Mouse (Mus musculus): Measurements from ENCODE around the gene Sdhaf1. TPM values are rescaled to one million over a fixed set of nuclear protein-coding genes. Genes with fewer than 3 reads are reported as not detected.

Sdhaf1 gene
- polyA plus RNA-seq, 1 experiment from 2014 or later = 17.2 TPM

Other genes starting within 250 kb of the Sdhaf1 start
- gene Gm26920, start 233.5 kb downstream of the Sdhaf1 start, polyA plus RNA-seq (2015; fragmentation: Nextera tagmentation; extraction: Ambion mirVana) = 1.6 and 2.1 TPM in 2 replicates
- 12.5 and 13.6 TPM in 2 replicates for gene Zfp566, start 233.4 kb downstream of the Sdhaf1 start, polyA plus RNA-seq (2015; fragmentation: Nextera tagmentation; extraction: Ambion mirVana)
- 112 and 116 TPM in 2 replicates for gene Zfp260, start 229.1 kb downstream of the Sdhaf1 start, polyA plus RNA-seq (2015; fragmentation: Nextera tagmentation; extraction: Ambion mirVana)
- gene Zfp382, start 202.0 kb downstream of the Sdhaf1 start, polyA plus RNA-seq (2015; fragmentation: Nextera tagmentation; extraction: Ambion mirVana) = 11.7 and 12.0 TPM in 2 replicates
- gene Zfp146, start 154.1 kb downstream of the Sdhaf1 start, polyA plus RNA-seq (2015; fragmentation: Nextera tagmentation; extraction: Ambion mirVana) = 12.6 and 15.6 TPM in 2 replicates
- 11.7 and 13.8 TPM in 2 replicates for gene Cox7a1, start 139.8 kb downstream of the Sdhaf1 start, polyA plus RNA-seq (2015; fragmentation: Nextera tagmentation; extraction: Ambion mirVana)
- 105 and 111 TPM in 2 replicates for gene Capns1, start 125.1 kb downstream of the Sdhaf1 start, polyA plus RNA-seq (2015; fragmentation: Nextera tagmentation; extraction: Ambion mirVana)
- gene Polr2i, start 91.9 kb downstream of the Sdhaf1 start, polyA plus RNA-seq (2015; fragmentation: Nextera tagmentation; extraction: Ambion mirVana) = 145 and 146 TPM in 2 replicates
- gene Tbcb, start 91.6 kb downstream of the Sdhaf1 start, polyA plus RNA-seq (2015; fragmentation: Nextera tagmentation; extraction: Ambion mirVana) = 180 and 206 TPM in 2 replicates
- gene Ovol3, start 88.2 kb downstream of the Sdhaf1 start, polyA plus RNA-seq (2015; fragmentation: Nextera tagmentation; extraction: Ambion mirVana) = not detected in 2 replicates
- 0.27 and 0.57 TPM in 2 replicates for gene Thap8, start 43.8 kb downstream of the Sdhaf1 start, polyA plus RNA-seq (2015; fragmentation: Nextera tagmentation; extraction: Ambion mirVana)
- 9.7 and 10.8 TPM in 2 replicates for gene Wdr62, start 43.5 kb downstream of the Sdhaf1 start, polyA plus RNA-seq (2015; fragmentation: Nextera tagmentation; extraction: Ambion mirVana)
- 27.2 and 45.3 TPM in 2 replicates for gene Clip3, start 32.2 kb downstream of the Sdhaf1 start, polyA plus RNA-seq (2015; fragmentation: Nextera tagmentation; extraction: Ambion mirVana)
- gene Alkbh6, start 15.2 kb downstream of the Sdhaf1 start, polyA plus RNA-seq (2015; fragmentation: Nextera tagmentation; extraction: Ambion mirVana) = 106 and 107 TPM in 2 replicates
- 129 and 136 TPM in 2 replicates for gene Syne4, start 9.1 kb downstream of the Sdhaf1 start, polyA plus RNA-seq (2015; fragmentation: Nextera tagmentation; extraction: Ambion mirVana)
- 2.3 and 3.7 TPM in 2 replicates for gene E130208F15Rik, start 2.2 kb downstream of the Sdhaf1 start, polyA plus RNA-seq (2015; fragmentation: Nextera tagmentation; extraction: Ambion mirVana)
- 6.8 and 8.3 TPM in 2 replicates for gene Lrfn3, start 38.9 kb upstream of the Sdhaf1 start, polyA plus RNA-seq (2015; fragmentation: Nextera tagmentation; extraction: Ambion mirVana)
- 29.3 and 31.4 TPM in 2 replicates for gene Tyrobp, start 89.9 kb upstream of the Sdhaf1 start, polyA plus RNA-seq (2015; fragmentation: Nextera tagmentation; extraction: Ambion mirVana)
- 0.63 and 0.84 TPM in 2 replicates for gene Hcst, start 96.0 kb upstream of the Sdhaf1 start, polyA plus RNA-seq (2015; fragmentation: Nextera tagmentation; extraction: Ambion mirVana)
- 1.6 and 2.0 TPM in 2 replicates for gene Nfkbid, start 97.8 kb upstream of the Sdhaf1 start, polyA plus RNA-seq (2015; fragmentation: Nextera tagmentation; extraction: Ambion mirVana)
- 27.9 and 31.5 TPM in 2 replicates for gene Aplp1, start 121.6 kb upstream of the Sdhaf1 start, polyA plus RNA-seq (2015; fragmentation: Nextera tagmentation; extraction: Ambion mirVana)
- 0.78 and 1.1 TPM in 2 replicates for gene Kirrel2, start 133.8 kb upstream of the Sdhaf1 start, polyA plus RNA-seq (2015; fragmentation: Nextera tagmentation; extraction: Ambion mirVana)
- 5.4 and 5.5 TPM in 2 replicates for gene Nphs1, start 134.4 kb upstream of the Sdhaf1 start, polyA plus RNA-seq (2015; fragmentation: Nextera tagmentation; extraction: Ambion mirVana)
- 21.1 and 27.6 TPM in 2 replicates for gene Prodh2, start 169.7 kb upstream of the Sdhaf1 start, polyA plus RNA-seq (2015; fragmentation: Nextera tagmentation; extraction: Ambion mirVana)
- 12.0 and 14.9 TPM in 2 replicates for gene Arhgap33, start 211.2 kb upstream of the Sdhaf1 start, polyA plus RNA-seq (2015; fragmentation: Nextera tagmentation; extraction: Ambion mirVana)
- gene Hspb6, start 228.3 kb upstream of the Sdhaf1 start, polyA plus RNA-seq (2015; fragmentation: Nextera tagmentation; extraction: Ambion mirVana) = 18.0 and 20.6 TPM in 2 replicates
- 12.0 and 16.6 TPM in 2 replicates for gene Proser3, start 228.4 kb upstream of the Sdhaf1 start, polyA plus RNA-seq (2015; fragmentation: Nextera tagmentation; extraction: Ambion mirVana)
- gene Lin37, start 235.9 kb upstream of the Sdhaf1 start, polyA plus RNA-seq (2015; fragmentation: Nextera tagmentation; extraction: Ambion mirVana) = 47.0 and 48.1 TPM in 2 replicates
- 91.6 and 99.4 TPM in 2 replicates for gene U2af1l4, start 239.4 kb upstream of the Sdhaf1 start, polyA plus RNA-seq (2015; fragmentation: Nextera tagmentation; extraction: Ambion mirVana)
- gene Gm49396, start 239.4 kb upstream of the Sdhaf1 start, polyA plus RNA-seq (2015; fragmentation: Nextera tagmentation; extraction: Ambion mirVana) = 18.2 and 18.9 TPM in 2 replicates
- 142 and 148 TPM in 2 replicates for gene Psenen, start 239.7 kb upstream of the Sdhaf1 start, polyA plus RNA-seq (2015; fragmentation: Nextera tagmentation; extraction: Ambion mirVana)
- gene Igflr1, start 241.5 kb upstream of the Sdhaf1 start, polyA plus RNA-seq (2015; fragmentation: Nextera tagmentation; extraction: Ambion mirVana) = 6.0 and 8.7 TPM in 2 replicates